Mouse (Mus musculus) left cerebral cortex, adult 8-10 months (tissue): ENCODE measurements at regions not wholly inside any gene's neighbourhood (a gene's known extent, or its start where the extent isn't known, plus 50 kb on each side); places are given as distances from the start of the nearest gene placed in this dataset.
"Not testable (repeated sequence)": the region's sequence is repeated elsewhere in the genome, so short reads cannot be mapped to it uniquely, and the experiment has no call there.

Experiments
- DNase-seq, 2 experiments: peaks; one replicate each; pipeline ENCODE4 v3.0.0; 2022; ENCODE audit warnings: low spot score in 2 of 2

DNA sequence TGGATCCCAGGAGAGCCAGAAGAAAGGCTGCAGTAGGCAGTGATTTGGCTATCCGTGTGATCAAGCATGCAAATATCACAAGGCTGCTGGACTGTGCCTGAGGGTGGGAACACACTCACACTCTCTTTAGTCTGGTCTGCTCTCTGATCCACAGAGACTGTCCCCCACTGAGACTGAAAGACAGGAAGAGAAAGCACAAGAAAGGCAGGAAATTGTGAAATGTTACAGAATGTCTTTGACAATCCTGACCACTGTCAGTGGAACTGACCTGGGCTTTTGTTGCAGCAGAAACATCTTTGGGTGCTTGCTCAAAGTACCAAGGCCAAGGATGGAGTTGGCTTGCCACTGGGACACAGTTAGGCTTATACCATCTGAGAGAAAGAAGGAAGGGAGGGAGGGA lies 52.3 kb upstream of the Gpd2 start:
- DNase-seq, result no peak

DNA sequence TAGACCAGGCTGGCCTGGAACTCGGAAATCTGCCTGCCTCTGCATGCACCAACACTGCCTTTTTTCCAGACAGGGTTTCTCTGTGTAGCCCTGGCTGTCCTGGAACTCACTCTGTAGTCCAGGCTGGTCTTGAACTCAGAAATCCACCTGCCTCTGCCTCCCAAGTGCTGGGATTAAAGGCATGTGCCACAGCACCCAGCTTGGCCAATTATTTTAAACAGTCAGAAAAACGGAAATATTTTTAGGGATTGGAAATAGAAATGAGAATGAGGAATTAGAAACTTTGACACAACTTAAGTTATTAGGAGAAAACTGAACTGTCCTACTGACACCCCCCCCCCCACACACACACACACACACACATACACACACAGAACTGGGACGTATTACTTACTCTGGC lies 54.3 kb upstream of the Gpd2 start:
- DNase-seq, result not testable (repeated sequence)

DNA sequence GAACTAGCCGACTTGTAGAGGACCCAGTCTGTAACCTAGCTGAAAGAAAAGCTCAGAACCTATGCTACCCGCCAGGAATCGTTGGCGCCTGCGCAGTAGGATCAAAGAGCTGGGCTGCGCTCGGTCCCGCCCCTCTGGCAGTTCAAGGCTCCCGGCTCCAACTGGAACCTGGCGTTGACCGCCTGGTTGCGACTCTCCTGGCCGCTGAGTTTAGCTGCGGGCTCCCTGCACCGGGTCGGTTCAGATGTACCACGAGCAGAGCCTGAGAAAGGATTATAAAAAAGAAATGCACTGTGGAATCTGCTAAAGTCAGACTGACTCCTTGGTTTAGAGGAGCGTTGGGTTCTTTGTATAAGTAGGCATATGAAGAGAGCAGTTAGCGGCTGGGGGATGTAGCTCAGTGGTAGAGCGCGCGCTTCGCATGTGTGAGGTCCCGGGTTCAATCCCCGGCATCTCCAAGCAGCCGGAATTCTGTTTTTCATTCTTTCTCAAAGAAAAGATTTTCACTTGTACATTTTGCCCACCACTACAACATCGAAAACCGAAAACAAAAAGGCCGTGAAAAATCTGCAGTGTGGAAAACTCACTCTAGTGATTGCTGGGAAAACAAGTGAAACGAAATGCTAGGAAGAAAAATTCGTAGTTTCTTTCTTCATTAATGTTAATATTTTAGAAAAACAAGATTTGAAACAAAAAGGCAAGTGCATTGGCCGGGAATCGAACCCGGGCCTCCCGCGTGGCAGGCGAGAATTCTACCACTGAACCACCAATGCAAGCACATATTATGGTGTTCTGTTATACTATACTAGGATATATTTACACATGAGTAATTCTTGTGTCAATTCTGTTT lies 55.5 kb upstream of the Gpd2 start:
- peak; percentile 90 to 98 for DNase-seq

DNA sequence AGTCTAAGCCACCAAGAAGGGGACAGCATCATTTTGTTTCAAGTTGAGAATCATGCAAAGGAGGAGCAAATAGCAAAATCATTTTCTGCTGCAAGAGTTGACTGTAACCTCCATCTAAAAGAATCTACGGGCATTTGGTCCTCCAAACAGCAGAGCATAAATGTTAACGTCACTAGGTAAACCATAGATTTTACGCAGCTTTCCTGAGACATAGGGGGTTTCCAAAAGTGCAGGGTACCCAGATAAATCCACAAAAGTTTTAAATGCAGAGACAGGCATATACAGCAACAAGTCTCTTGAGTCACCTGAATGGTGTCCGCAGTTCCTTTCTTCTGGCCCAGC lies 56.1 kb upstream of the Gpd2 start:
- no peak for DNase-seq

DNA sequence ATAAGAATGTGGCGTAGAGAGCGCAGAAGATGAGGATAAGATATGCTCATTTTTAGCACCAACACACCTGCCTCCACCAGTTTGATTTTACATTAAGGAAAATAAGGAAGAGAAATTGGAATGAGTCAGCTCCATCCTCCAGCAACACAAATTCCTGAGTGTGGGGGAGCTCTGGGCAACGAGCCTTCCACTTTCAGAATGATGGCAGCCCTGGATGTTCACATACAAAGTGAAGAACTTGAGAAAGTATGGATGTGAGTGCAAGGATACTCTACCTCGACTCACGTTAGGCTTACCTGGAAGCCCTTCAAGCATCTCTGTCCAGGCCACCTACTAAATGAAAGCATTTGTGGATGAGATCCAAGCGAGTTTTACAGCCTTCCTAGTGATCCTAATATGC lies 54.3 kb upstream of the Nr4a2 start:
- peak in 1 of 2 experiments; percentile 21 for DNase-seq

DNA sequence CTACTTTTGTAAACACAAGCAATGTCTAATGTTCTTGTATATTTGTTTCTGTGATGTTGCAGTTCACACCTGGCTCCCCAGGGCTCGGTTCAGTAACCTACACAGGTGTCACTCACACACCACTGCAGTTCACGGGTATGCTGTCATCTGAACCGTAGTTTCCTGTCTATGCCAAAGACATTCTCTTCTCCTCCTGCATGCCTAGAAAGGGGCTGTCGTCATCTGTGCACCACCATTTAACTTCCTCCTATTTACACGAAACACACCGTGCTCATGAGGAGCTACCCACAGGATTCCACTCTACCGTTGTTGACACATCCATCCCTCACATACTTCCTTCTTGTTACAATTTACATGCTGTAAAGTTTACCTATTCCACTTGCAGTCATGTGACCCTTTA lies 52.7 kb upstream of the Nr4a2 start:
- DNase-seq, result no peak

DNA sequence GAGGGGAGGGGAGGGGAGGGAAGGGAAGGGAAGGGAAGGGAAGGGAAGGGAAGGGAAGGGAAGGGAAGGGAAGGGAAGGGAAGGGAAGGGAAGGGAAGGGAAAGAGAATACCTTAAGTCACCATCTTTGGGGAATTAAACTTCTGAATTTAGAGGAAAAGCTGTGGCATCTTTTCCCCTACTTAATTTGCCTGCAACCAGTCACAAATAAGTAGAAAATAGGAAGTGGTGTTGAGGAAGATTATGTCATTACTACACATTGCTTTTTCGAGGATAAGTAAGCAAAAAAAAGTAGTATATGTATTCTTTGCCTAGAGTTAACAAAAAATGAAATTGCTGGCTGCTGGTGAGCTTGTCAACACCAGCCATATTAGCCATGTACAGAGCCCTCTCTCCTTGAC lies 51.4 kb upstream of the Nr4a2 start:
- DNase-seq, result no peak
